Mouse (Mus musculus): ENCODE results near the gene Hepacam. TPM values are rescaled to one million over a fixed set of nuclear protein-coding genes. Genes with fewer than 3 reads are reported as not detected.

The Hepacam gene
- total and polyA plus RNA-seq, 3 experiments, result 0.01 to 0.04 TPM; not detected in 1

DNA sequence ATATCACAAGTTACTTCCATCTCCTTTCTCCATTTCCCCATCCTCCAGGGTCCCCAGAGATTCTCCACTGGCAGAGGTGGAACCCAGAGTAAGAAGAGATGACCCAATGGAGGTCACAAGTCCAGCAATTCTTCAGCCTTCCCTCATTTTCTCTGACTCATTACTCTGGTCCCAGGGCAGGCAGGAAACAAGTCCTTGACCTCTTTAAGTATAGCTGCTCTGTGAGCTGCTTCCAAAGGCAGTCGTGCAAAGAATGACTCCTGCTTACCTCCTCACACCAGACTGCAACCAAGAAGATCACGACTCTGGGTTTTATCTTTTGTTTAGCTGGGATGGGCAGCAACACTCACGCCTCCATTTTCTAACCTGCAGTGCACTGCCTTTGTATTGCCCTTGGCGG, 68.5 kb downstream of the Hepacam start:
- Histone ChIP-seq H3K4me1 (ENCODE audit: control insufficient read depth in 1 of 2, insufficient read depth in 2 of 2, low read length in 2 of 2) (no peaks in the 10 kb centered on the region), H3K4me3 (ENCODE audit: control insufficient read depth in 1 of 2, insufficient read depth in 1 of 2, low read depth in 2 of 2, low read length in 2 of 2) (no peak overlapping the region)

More for the DNA sequence above, 68.5 kb downstream of the Hepacam start:
- Histone ChIP-seq H3K36me3 (ENCODE audit: control insufficient read depth in 1 of 2, insufficient read depth in 2 of 2, low read length in 2 of 2) (no peaks in the 10 kb centered on the region), H3K9ac (ENCODE audit: control insufficient read depth, low read depth, low read length, poor library complexity, severe bottlenecking) (no peak overlapping the region), H3K27me3 (ENCODE audit: control insufficient read depth in 1 of 2, insufficient read depth in 2 of 2, low read length in 2 of 2) (peaks cover 0 to 3% of the 10 kb centered on the region in 2 experiments; a peak in 3 of 4 replicates), H3K9me3 (replicated peaks; ENCODE audit: insufficient read depth, low read length) (no peaks in the 10 kb centered on the region), H3K27ac (ENCODE audit: control insufficient read depth, low read depth, low read length) (no peak overlapping the region), H3K79me2 (ENCODE audit: control insufficient read depth, insufficient read depth, low read length, poor library complexity) (no peaks in the 10 kb centered on the region)
- no peak for DNase-seq (ENCODE audit: low read depth, low spot score)
- TF ChIP-seq MAFK (IDR thresholded peaks at IDR 0.05; ENCODE audit: borderline replicate concordance, low read depth, low read length) (no peak), NRF1 (IDR thresholded peaks at IDR 0.05; ENCODE audit: insufficient read depth, low read depth, low read length, poor library complexity, severe bottlenecking) (no peak), TAL1 (IDR thresholded peaks at IDR 0.05; ENCODE audit: low read length) (no peak), UBTF (IDR thresholded peaks at IDR 0.05; ENCODE audit: borderline replicate concordance, insufficient read depth, low read depth, low read length) (no peak), USF2 (IDR thresholded peaks at IDR 0.05; ENCODE audit: borderline replicate concordance in 1 of 2, insufficient read depth in 1 of 2, low read depth in 1 of 2, low read length in 2 of 2) (no peak), POLR2AphosphoS2 (IDR thresholded peaks at IDR 0.05; ENCODE audit: low read length) (no peak), GABPA (IDR thresholded peaks at IDR 0.05; ENCODE audit: low read depth, low read length) (no peak), MAX (IDR thresholded peaks at IDR 0.05; ENCODE audit: low read length) (no peak), POLR2A (IDR thresholded peaks at IDR 0.05; ENCODE audit: control insufficient read depth in 1 of 2, insufficient read depth in 1 of 2, low read depth in 1 of 2, low read length in 2 of 2, poor library complexity in 1 of 2) (no peak), ZMIZ1 (IDR thresholded peaks at IDR 0.05; ENCODE audit: low read depth, low read length) (no peak), GATA1 (IDR thresholded peaks at IDR 0.05; ENCODE audit: low read depth, low read length) (no peak), ETS1 (IDR thresholded peaks at IDR 0.05; ENCODE audit: low read depth, low read length) (no peak), MAZ (IDR thresholded peaks at IDR 0.05; ENCODE audit: low read depth, low read length) (no peak), CHD2 (IDR thresholded peaks at IDR 0.05; ENCODE audit: low read length) (no peak), MEF2A (IDR thresholded peaks at IDR 0.05; ENCODE audit: extremely low read depth, insufficient replicate concordance, low read depth, low read length, poor library complexity, severe bottlenecking) (no peak), POLR2AphosphoS5 (IDR thresholded peaks at IDR 0.05; ENCODE audit: borderline replicate concordance, low read depth, low read length) (no peak), SMC3 (IDR thresholded peaks at IDR 0.05; ENCODE audit: low read depth, low read length) (no peak), MYC (IDR thresholded peaks at IDR 0.05; ENCODE audit: low read depth, low read length) (no peak)

Other genes with a start within 250 kb of the Hepacam start
- not detected in 2 replicates for gene Pknox2, start 219.9 kb upstream of the Hepacam start, total RNA-seq (2012; rRNA removed)
- not detected for gene Pknox2, start 219.9 kb upstream of the Hepacam start, polyA plus RNA-seq (2012; ENCODE audit: insufficient read depth in 1 of 2, insufficient read length in 2 of 2, low read depth in 1 of 2, low replicate concordance in 2 of 2, missing spikeins in 1 of 2)
- gene Tmem218, start 159.1 kb upstream of the Hepacam start, total RNA-seq (2012; rRNA removed), result 2.7 and 3.4 TPM in 2 replicates
- gene Tmem218, start 159.1 kb upstream of the Hepacam start, polyA plus RNA-seq (2012; ENCODE audit: insufficient read depth in 1 of 2, insufficient read length in 2 of 2, low read depth in 1 of 2, low replicate concordance in 2 of 2, missing spikeins in 1 of 2), result 1 to 10 TPM in 1 of 2 experiments, not detected in 1; 4.7 TPM
- 0.75 and 1.1 TPM in 2 replicates for gene Slc37a2, start 111.6 kb upstream of the Hepacam start, total RNA-seq (2012; rRNA removed)
- gene Slc37a2, start 111.6 kb upstream of the Hepacam start, polyA plus RNA-seq (2012; ENCODE audit: insufficient read depth in 1 of 2, insufficient read length in 2 of 2, low read depth in 1 of 2, low replicate concordance in 2 of 2, missing spikeins in 1 of 2), result 1 to 10 TPM in 1 of 2 experiments, not detected in 1; 1.4 TPM
- gene Ccdc15, start 18.9 kb upstream of the Hepacam start, total RNA-seq (2012; rRNA removed), result 3.7 and 4.3 TPM in 2 replicates
- gene Ccdc15, start 18.9 kb upstream of the Hepacam start, polyA plus RNA-seq (2012; ENCODE audit: insufficient read depth in 1 of 2, insufficient read length in 2 of 2, low read depth in 1 of 2, low replicate concordance in 2 of 2, missing spikeins in 1 of 2), result 1 to 10 TPM in 1 of 2 experiments, not detected in 1; 4.0 TPM
- not detected in 2 replicates for gene Robo4, start 34.5 kb downstream of the Hepacam start, total RNA-seq (2012; rRNA removed)
- not detected for gene Robo4, start 34.5 kb downstream of the Hepacam start, polyA plus RNA-seq (2012; ENCODE audit: insufficient read depth in 1 of 2, insufficient read length in 2 of 2, low read depth in 1 of 2, low replicate concordance in 2 of 2, missing spikeins in 1 of 2)
- not detected in 2 replicates for gene Robo3, start 65.9 kb downstream of the Hepacam start, total RNA-seq (2012; rRNA removed)
- not detected for gene Robo3, start 65.9 kb downstream of the Hepacam start, polyA plus RNA-seq (2012; ENCODE audit: insufficient read depth in 1 of 2, insufficient read length in 2 of 2, low read depth in 1 of 2, low replicate concordance in 2 of 2, missing spikeins in 1 of 2)
- gene Msantd2, start 122.0 kb downstream of the Hepacam start, total RNA-seq (2012; rRNA removed), result 15.5 and 16.1 TPM in 2 replicates
- gene Msantd2, start 122.0 kb downstream of the Hepacam start, polyA plus RNA-seq (2012; ENCODE audit: insufficient read depth in 1 of 2, insufficient read length in 2 of 2, low read depth in 1 of 2, low replicate concordance in 2 of 2, missing spikeins in 1 of 2), result 10 to 100 TPM in 1 of 2 experiments, not detected in 1; 26.2 TPM
- 0.10 and 0.23 TPM in 2 replicates for gene Esam, start 160.7 kb downstream of the Hepacam start, total RNA-seq (2012; rRNA removed)
- gene Esam, start 160.7 kb downstream of the Hepacam start, polyA plus RNA-seq (2012; ENCODE audit: insufficient read depth in 1 of 2, insufficient read length in 2 of 2, low read depth in 1 of 2, low replicate concordance in 2 of 2, missing spikeins in 1 of 2), result under 1 TPM in 1 of 2 experiments, not detected in 1; 0.89 TPM
- gene Vsig2, start 171.9 kb downstream of the Hepacam start, total RNA-seq (2012; rRNA removed), result not detected in 2 replicates
- gene Vsig2, start 171.9 kb downstream of the Hepacam start, polyA plus RNA-seq (2012; ENCODE audit: insufficient read depth in 1 of 2, insufficient read length in 2 of 2, low read depth in 1 of 2, low replicate concordance in 2 of 2, missing spikeins in 1 of 2), result under 1 TPM in 1 of 2 experiments, not detected in 1; 0.64 TPM
- gene Nrgn, start 185.6 kb downstream of the Hepacam start, total RNA-seq (2012; rRNA removed), result 0.58 and 0.78 TPM in 2 replicates
- gene Nrgn, start 185.6 kb downstream of the Hepacam start, polyA plus RNA-seq (2012; ENCODE audit: insufficient read depth in 1 of 2, insufficient read length in 2 of 2, low read depth in 1 of 2, low replicate concordance in 2 of 2, missing spikeins in 1 of 2), result 10 to 100 TPM in 1 of 2 experiments, not detected in 1; 43.5 TPM
- 4.9 and 5.1 TPM in 2 replicates for gene Siae, start 188.3 kb downstream of the Hepacam start, total RNA-seq (2012; rRNA removed)
- 1 to 10 TPM in 1 of 2 experiments, not detected in 1; 9.2 TPM for gene Siae, start 188.3 kb downstream of the Hepacam start, polyA plus RNA-seq (2012; ENCODE audit: insufficient read depth in 1 of 2, insufficient read length in 2 of 2, low read depth in 1 of 2, low replicate concordance in 2 of 2, missing spikeins in 1 of 2)
- 0.46 and 1.2 TPM in 2 replicates for gene Spa17, start 246.4 kb downstream of the Hepacam start, total RNA-seq (2012; rRNA removed)
- 1 to 10 TPM in 1 of 2 experiments, not detected in 1; 2.6 TPM for gene Spa17, start 246.4 kb downstream of the Hepacam start, polyA plus RNA-seq (2012; ENCODE audit: insufficient read depth in 1 of 2, insufficient read length in 2 of 2, low read depth in 1 of 2, low replicate concordance in 2 of 2, missing spikeins in 1 of 2)